Mouse (Mus musculus) bone marrow, adult 2 months (tissue): Measurements from ENCODE around the gene Ryr3. TPM values are rescaled to one million over a fixed set of nuclear protein-coding genes. Genes with fewer than 3 reads are reported as not detected.

Source experiments
- H3K27ac ChIP-seq: fragments of 200-500 bp; 2 replicates; pipeline ENCODE4 v1.5.1; 2012; ENCODE audit warnings: low read depth, mild to moderate bottlenecking, control low read depth, inconsistent platforms, low read length; ENCODE audit not compliant: control insufficient read depth, poor library complexity, insufficient read depth
- H3K4me1 ChIP-seq: fragments of 200-500 bp; 2 replicates; pipeline ENCODE4 v1.6.1; 2011; ENCODE audit warnings: low read length; ENCODE audit not compliant: control insufficient read depth, insufficient read depth
- H3K4me3 ChIP-seq: fragments of 200-500 bp; replicated peaks from 2 replicates; pipeline ENCODE3; 2011; ENCODE audit warnings: mild to moderate bottlenecking, low read depth, low read length, control low read depth; ENCODE audit not compliant: control insufficient read depth
- CTCF ChIP-seq: fragments of 200-500 bp; IDR thresholded peaks from 2 replicates; pipeline ENCODE4 v1.5.1; 2011; ENCODE audit warnings: low read length, control low read depth; ENCODE audit not compliant: control insufficient read depth, insufficient read depth
- POLR2A ChIP-seq: fragments of 200-500 bp; IDR thresholded peaks from 2 replicates; pipeline ENCODE4 v1.6.1; 2011; ENCODE audit warnings: low read depth, mild to moderate bottlenecking, control low read depth, low read length, borderline replicate concordance; ENCODE audit not compliant: control insufficient read depth
- WGBS: fragments of 180-500 bp; shearing (Covaris S2); methylation state at CpG from one replicate; pipeline ENCODE4 v1.1.7; 2018; 5-methylcytosine and 5-hydroxymethylcytosine counted together
- polyA plus RNA-seq: library from polyadenylated mRNA; stranded (reverse); fragments of >200 nt; gene quantifications from 2 replicates; pipeline ENCODE4 v1.2.4, GENCODE M21; 2011; ENCODE audit warnings: low replicate concordance; ENCODE audit not compliant: missing spikeins, insufficient read depth, insufficient read length

Gene Ryr3
- polyA plus RNA-seq, 1 experiment, result 0.10 TPM

DNA sequence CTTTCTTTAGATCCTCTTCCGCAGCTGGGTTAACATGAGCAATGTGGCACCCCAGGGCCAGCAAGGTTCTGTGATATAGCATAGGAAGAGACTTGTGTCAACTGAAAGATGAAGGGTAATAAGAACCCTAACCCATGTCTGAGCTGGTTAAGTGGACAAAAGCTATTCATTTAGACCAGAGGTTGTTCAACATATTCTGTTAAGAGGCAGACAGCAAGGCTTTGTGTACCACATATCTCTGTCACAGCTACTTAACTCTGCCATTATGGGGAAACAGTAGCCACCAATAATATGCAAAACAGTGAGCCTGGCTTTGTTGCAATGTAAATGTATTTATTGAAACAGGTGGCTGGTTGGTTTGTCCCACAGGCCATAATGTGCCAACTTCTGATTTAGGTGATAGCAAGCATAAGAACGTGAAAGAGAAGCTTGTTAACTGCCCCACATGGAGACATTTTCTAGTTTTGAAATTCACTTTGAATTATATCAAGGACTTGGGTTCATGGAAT is 350.8 kb downstream of the Ryr3 start:
- Histone ChIP-seq H3K27ac (no peak overlapping the region), H3K4me3 (no peak overlapping the region), H3K4me1 (no peaks in the 10 kb centered on the region)
- 76% methylated on average over 2 of the region's 2 CpGs for WGBS
- TF ChIP-seq CTCF (no peak), POLR2A (no peak)

DNA sequence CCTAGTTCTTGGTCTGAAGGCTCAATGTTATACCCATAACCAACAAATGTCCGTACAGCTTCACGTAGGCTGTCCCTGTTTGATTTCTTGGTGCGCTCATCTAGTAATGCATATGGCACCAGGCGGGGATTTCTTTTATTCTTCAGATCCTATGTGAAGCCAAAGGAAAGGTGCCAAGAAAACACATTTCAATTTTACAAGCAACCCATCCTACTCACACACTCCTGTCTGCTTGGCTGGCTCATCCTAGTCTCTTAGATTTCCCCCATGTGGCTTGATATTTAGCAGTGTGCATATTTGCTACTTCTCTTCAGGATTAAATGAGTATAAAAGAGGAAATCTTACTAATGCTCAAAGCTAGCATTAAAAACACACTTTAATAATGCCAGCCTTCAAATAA is 355.1 kb downstream of the Ryr3 start:
- 90% methylated on average over 4 of the region's 4 CpGs for WGBS
- Histone ChIP-seq H3K4me3 (no peak overlapping the region), H3K27ac (no peak overlapping the region), H3K4me1 (no peaks in the 10 kb centered on the region)
- TF ChIP-seq CTCF, result no peak
- TF ChIP-seq POLR2A, result no peak

DNA sequence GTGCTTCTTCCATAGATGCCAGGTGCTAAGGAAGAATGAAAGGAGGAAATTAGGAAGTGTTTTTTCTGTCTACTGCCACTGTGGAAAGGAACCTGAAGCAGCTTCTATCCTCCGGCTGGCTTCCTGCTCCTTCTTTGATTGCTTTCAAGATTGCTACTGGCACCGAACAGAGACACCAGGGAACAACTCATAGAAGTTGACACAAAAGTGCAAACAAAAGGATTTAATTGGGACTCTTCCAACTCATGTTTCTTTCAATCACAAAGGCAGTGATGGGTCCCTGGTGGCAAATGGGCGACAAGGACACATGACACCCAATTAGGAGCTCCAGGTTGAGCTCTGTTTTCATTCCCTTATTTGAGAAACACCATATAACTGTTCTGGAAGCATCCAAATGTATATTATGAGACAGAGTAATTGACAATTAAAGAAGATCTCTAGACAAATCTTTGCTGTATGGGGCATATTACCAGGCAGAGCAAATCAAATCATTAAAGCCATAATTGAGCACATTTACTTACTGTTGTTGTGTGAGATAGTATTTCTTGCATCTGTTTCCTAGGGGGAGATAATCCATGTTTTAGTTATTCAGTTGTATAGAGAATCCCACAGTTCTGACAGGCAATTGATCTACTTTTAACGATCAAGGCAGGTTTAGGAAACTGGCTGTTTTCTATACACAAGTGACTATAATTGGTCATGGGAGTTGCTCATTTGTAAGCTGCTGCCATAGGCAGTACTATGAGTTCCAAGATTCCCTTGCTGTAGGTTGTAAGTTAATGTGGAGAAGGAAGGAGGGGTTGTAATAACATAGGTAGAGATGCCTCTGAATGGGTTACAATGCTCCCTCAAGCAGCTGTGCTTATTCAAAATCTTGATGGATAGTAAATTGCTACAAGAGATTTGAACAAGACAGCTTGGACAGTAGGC is 371.0 kb downstream of the Ryr3 start:
- Histone ChIP-seq H3K4me1 (no peaks in the 10 kb centered on the region), H3K4me3 (no peak overlapping the region), H3K27ac (no peak overlapping the region)
- TF ChIP-seq CTCF, result no peak
- 53% methylated on average over 4 of the region's 4 CpGs for WGBS

DNA sequence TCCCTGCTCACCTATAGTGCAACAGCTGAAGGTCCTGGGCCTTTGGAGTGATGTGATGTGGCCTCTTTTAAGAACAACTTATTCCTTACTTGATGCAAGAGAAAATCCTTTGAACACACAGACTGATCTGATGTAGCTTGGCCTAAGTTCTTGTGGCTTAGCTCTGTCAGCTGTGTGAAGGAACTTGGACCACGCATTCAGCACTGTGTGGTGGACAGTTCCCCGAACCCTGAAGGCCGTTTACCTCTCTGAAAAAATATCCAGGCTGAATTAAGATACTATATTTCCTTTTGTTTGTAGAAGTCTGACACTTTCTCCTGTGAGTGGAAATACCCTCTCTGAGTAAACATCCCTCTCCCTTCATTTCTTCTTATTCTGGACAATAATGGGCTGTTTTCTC is 374.0 kb downstream of the Ryr3 start:
- H3K4me1 ChIP-seq, result no peaks in the 10 kb centered on the region
- no peak overlapping the region for H3K27ac ChIP-seq
- 13% methylated on average over 3 of the region's 3 CpGs for WGBS
- TF ChIP-seq POLR2A (no peak), CTCF (no peak)
- no peak overlapping the region for H3K4me3 ChIP-seq

DNA sequence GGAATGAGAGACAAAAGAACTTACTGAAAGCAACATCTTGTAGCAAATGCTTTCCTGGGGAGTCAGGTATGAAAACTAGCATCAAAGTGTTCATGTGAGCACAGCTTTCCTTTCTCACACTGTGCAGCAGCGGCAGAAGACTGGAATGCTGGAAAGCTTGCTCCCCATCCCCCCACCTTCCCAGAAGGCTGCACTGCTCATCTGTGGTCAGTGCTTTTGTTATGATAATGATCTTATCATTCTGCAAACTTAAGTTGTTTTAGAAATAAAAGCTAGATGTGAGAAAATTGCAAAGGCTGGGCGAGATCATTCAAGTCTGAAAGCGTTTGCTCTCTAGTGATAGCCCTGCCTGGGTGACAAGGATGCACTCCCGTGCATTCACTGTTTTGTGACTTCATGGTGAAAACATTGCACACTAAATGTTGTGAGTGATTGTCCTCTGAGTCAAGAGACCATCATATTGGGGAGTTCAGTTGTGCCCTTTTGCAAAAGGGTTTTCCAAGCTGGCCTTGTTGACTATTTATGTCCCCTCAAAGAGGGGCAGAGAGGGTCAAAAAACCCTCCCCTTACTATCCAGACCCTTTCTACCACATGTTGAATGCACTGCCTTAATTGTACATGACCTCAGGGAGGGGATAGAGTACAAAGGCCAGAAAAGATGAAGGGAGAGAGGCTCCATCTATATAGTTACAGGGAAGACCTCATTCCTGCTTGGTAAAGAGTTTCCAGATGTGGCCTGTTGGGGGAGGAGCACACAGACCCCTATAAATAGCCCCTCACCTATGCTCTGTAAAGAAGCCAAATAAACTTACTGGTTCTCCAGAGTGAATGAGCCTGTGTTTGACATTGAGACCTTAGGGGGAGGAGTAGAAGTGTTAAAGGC is 385.2 kb downstream of the Ryr3 start:
- no peak for TF ChIP-seq POLR2A
- no peak for TF ChIP-seq CTCF
- Histone ChIP-seq H3K4me1 (no peaks in the 10 kb centered on the region), H3K27ac (no peak overlapping the region), H3K4me3 (no peak overlapping the region)
- 44% methylated on average over 4 of the region's 4 CpGs for WGBS

DNA sequence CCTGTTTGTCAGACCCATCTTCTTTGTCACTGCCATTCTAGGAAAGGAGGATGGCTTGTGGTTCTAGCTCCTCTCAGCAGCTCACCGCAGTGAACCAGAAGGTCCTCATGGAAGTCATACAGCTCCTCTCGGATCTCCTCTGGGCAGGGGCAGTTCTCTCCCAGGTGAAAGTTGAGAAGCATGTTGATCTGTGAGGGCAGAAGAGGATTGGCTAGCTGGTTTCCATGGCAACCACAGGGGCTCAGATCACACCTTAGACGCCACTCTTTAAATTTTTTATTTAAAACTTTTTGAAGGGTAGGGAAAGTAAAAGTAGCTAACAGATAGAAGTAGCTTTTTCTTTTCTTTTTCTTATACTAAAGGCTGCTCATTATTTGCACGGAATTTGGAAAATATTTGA is 390.3 kb downstream of the Ryr3 start:
- Histone ChIP-seq H3K4me1 (no peaks in the 10 kb centered on the region), H3K4me3 (no peak overlapping the region), H3K27ac (no peak overlapping the region)
- TF ChIP-seq CTCF (no peak), POLR2A (no peak)
- 30% methylated on average over 4 of the region's 4 CpGs for WGBS

DNA sequence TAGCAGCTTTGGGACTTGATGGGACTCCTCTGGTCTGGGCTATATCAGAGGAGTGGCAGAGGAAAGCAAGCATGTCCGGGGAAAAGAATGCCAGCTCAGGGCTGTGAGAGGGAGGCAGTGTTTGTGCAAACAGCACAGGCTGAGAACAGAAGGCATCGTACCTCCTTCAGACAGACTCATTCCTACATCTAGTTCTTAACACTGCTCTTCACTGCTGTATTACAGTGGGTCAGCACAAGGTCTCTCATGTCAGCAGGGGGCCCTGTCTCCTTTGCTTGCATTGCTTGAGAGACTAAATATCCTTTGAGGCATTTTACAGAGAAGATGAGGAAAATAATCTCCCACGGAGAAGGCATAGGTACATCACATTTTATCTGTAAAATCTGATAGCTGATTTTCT is 394.2 kb downstream of the Ryr3 start:
- Histone ChIP-seq H3K4me3 (no peak overlapping the region), H3K4me1 (no peaks in the 10 kb centered on the region), H3K27ac (no peak overlapping the region)
- TF ChIP-seq POLR2A (no peak), CTCF (no peak)
- WGBS, result 60% methylated on average over 3 of the region's 3 CpGs

DNA sequence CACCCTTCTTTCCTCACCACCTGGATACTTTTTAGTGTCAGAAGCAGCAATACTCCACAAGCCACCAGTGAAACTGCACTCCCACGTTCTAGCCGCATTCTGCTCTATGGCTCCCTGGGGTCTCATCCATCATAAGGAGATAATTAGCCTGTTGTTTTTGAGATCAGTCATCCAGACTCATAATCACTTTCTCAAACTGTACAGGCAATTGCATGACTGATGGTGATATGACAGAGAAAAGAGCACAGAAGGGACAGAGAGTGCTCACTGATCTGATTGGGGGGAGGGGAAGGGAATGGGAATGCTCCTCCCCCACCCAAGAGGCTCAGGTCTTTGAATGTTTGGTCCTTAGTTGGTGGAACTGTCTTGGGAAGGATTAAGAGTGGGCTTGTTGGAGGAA is 397.8 kb downstream of the Ryr3 start:
- WGBS, result 88% methylated on average over 2 of the region's 2 CpGs
- TF ChIP-seq POLR2A (no peak), CTCF (no peak)

More for the DNA sequence above, 397.8 kb downstream of the Ryr3 start:
- H3K4me3 ChIP-seq, result no peak overlapping the region
- H3K27ac ChIP-seq, result no peak overlapping the region
- no peaks in the 10 kb centered on the region for H3K4me1 ChIP-seq
